Mouse (Mus musculus) limb, embryonic 11.5 days (tissue): Measurements from ENCODE around the gene Osr1. TPM values are rescaled to one million over a fixed set of nuclear protein-coding genes. Genes with fewer than 3 reads are reported as not detected.

Experiments
- ATAC-seq: fragments of 200-750 bp; cut with Nextera tagmentation; 2 replicates; pipeline ENCODE4 v1.8.0; 2017; ENCODE audit warnings: low read depth; ENCODE audit not compliant: insufficient number of reproducible peaks, low FRiP score, low TSS enrichment
- DNase-seq: peaks from one replicate; pipeline ENCODE4 v3.0.0-alpha.2; 2015; ENCODE audit warnings: low spot score
- H3K27ac ChIP-seq: fragments of 300-500 bp; sonication (generic); replicated peaks from 2 replicates; pipeline ENCODE4 v1.5.1; 2014; ENCODE audit warnings: low read depth, mild to moderate bottlenecking, low read length
- H3K27me3 ChIP-seq: fragments of 300-500 bp; sonication (generic); 2 replicates; pipeline ENCODE4 v1.6.1; 2014; ENCODE audit warnings: mild to moderate bottlenecking, low read length, mixed read lengths; ENCODE audit not compliant: control insufficient read depth, insufficient read depth
- H3K36me3 ChIP-seq: fragments of 300-500 bp; sonication (generic); 2 replicates; pipeline ENCODE4 v1.6.1; 2014; ENCODE audit warnings: mild to moderate bottlenecking, low read length, moderate library complexity, mixed read lengths; ENCODE audit not compliant: control insufficient read depth, insufficient read depth
- H3K4me1 ChIP-seq: fragments of 300-500 bp; sonication (generic); 2 replicates; pipeline ENCODE4 v1.6.1; 2014; ENCODE audit warnings: low read length, mixed read lengths; ENCODE audit not compliant: control insufficient read depth, insufficient read depth
- H3K4me2 ChIP-seq: fragments of 300-500 bp; sonication (generic); 2 replicates; pipeline ENCODE4 v1.6.1; 2014; ENCODE audit warnings: low read depth, mild to moderate bottlenecking, moderate library complexity; ENCODE audit not compliant: severe bottlenecking
- H3K4me3 ChIP-seq: fragments of 300-500 bp; sonication (generic); 2 replicates; pipeline ENCODE4 v1.5.1; 2014; ENCODE audit warnings: low read depth, low read length
- H3K9ac ChIP-seq: fragments of 300-500 bp; sonication (generic); 2 replicates; pipeline ENCODE4 v1.6.1; 2014; ENCODE audit warnings: mild to moderate bottlenecking, low read length
- H3K9me3 ChIP-seq: fragments of 300-500 bp; sonication (generic); 2 replicates; pipeline ENCODE4 v1.6.1; 2016; ENCODE audit warnings: low read length; ENCODE audit not compliant: control insufficient read depth
- WGBS: fragments of 180-500 bp; shearing (Covaris S2); extraction: QIAGEN DNeasy Blood & Tissue Kit; methylation state at CpG from one replicate; pipeline ENCODE4 v1.1.7; 2014; 5-methylcytosine and 5-hydroxymethylcytosine counted together
- polyA plus RNA-seq: library from polyadenylated mRNA; unstranded; fragments of >200 nt; fragmentation: Nextera tagmentation; extraction: Ambion mirVana; gene quantifications from 2 replicates; pipeline ENCODE4 v1.2.1, GENCODE M21; 2014

Osr1 gene
- 62.8 and 81.9 TPM in 2 replicates for polyA plus RNA-seq

DNA sequence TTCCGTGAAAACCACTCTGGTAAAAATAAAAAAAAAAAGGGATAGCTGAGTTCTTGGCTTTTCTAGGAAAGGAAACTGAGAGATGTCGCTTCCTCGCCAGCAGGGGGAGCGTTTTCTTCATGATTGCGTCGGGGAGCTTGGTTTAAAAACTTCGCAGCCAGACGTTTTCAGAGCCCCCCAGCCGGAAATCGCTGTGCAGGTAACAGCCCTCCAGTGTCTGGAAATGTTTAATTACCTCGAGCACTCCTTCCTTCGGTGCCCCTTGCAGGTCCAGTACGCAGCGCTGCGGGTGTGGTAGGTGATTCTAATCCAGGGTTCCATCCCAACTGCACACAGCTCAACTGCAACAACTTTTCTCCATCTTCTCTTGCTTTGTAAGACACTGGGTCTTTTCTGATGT lies at the start of gene Osr1:
Gene Osr1, plus strand, starts transcription at position 146 of the 400 bp plus-strand sequence.
- ATAC-seq: no peak
- Histone ChIP-seq H3K4me2 (peak within 1 kb of the TSS; percentile 56), H3K27me3 (peaks cover 17% of the 10 kb centered on the region), H3K9ac (peak within 1 kb of the TSS; percentile 27; the same call in 1 of the 2 replicates), H3K4me3 (peak within 1 kb of the TSS; percentile 25), H3K4me1 (peaks cover 2% of the 10 kb centered on the region; the same call in 1 of the 2 replicates), H3K36me3 (no peaks in the 10 kb centered on the region), H3K9me3 (no peaks in the 10 kb centered on the region), H3K27ac (no peak within 1 kb of the TSS)
- peak; percentile 89 for DNase-seq
- WGBS: under 1% methylated on average over 15 of the region's 15 CpGs

DNA sequence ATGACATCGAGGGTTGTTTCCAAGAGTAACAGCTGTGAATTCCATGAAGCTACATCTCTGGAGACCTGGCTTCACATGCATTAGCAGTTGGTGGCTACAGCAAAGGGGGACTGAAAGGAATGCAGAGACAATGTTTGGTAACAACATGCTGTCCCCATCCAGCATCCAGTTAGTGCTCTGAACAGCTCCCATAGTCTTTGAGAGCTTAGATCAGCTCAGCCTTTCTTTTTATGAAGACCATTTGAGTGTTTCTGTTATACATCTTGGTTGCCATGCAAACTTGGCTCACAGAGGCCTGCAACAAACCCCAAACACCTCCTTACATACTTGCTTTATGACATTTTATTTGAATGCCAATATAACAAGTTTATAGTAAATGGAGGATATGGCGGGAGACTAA lies 19.6 kb upstream of the Osr1 start:
- no peaks in the 10 kb centered on the region for H3K36me3 ChIP-seq
- no peaks in the 10 kb centered on the region for H3K27me3 ChIP-seq
- no peak overlapping the region for H3K27ac ChIP-seq
- no peak overlapping the region for H3K9ac ChIP-seq
- H3K4me3 ChIP-seq: no peak overlapping the region
- WGBS: 94% methylated on average over 2 of the region's 2 CpGs
- no peak overlapping the region for H3K4me2 ChIP-seq
- H3K9me3 ChIP-seq: no peaks in the 10 kb centered on the region
- no peaks in the 10 kb centered on the region for H3K4me1 ChIP-seq
- no peak for DNase-seq
- ATAC-seq: no peak

DNA sequence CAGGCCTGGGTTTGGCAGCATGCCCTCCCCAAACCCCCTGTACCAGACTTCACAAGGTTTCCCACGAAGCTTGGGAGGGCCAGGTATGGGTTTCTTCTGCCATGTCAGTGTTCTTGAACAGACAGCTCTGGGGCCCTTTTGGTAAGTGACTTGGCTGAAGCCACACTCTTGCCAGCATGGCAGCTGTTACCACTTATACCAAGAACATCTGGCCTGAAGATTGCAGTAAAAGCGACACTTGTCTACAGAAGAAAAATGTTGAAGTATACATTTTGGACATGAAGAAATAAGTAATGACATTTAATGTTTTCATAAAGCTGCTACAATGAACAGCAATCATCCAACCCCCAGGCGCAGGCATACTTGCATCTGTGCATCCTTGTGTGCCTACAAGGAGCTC lies 5.0 kb upstream of the Osr1 start:
- H3K9me3 ChIP-seq: no peaks in the 10 kb centered on the region
- no peak overlapping the region for H3K9ac ChIP-seq
- H3K27ac ChIP-seq: no peak overlapping the region
- no peak for ATAC-seq
- DNase-seq: no peak
- H3K4me2 ChIP-seq: no peak overlapping the region
- 78% methylated on average over 3 of the region's 3 CpGs for WGBS
- no peaks in the 10 kb centered on the region for H3K4me1 ChIP-seq
- H3K4me3 ChIP-seq: no peak overlapping the region
- H3K36me3 ChIP-seq: no peaks in the 10 kb centered on the region
- no peaks in the 10 kb centered on the region for H3K27me3 ChIP-seq

- Histone ChIP-seq H3K9ac (peak overlapping the region; percentile 27; the same call in 1 of the 2 replicates), H3K36me3 (no peaks in the 10 kb centered on the region), H3K27ac (no peak overlapping the region), H3K4me1 (peaks cover 2% of the 10 kb centered on the region; the same call in 1 of the 2 replicates), H3K4me2 (peak overlapping the region; percentile 56), H3K27me3 (peaks cover 19% of the 10 kb centered on the region), H3K9me3 (no peaks in the 10 kb centered on the region), H3K4me3 (peak overlapping the region; percentile 25)
- DNase-seq: peak; percentile 30
- no peak for ATAC-seq
- under 1% methylated on average over 17 of the region's 17 CpGs for whole genome bisulfite sequencing
Observed at GRCm38 (mm10) chr12:9570496-9570995, 630 bp downstream of the Osr1 start.

DNA sequence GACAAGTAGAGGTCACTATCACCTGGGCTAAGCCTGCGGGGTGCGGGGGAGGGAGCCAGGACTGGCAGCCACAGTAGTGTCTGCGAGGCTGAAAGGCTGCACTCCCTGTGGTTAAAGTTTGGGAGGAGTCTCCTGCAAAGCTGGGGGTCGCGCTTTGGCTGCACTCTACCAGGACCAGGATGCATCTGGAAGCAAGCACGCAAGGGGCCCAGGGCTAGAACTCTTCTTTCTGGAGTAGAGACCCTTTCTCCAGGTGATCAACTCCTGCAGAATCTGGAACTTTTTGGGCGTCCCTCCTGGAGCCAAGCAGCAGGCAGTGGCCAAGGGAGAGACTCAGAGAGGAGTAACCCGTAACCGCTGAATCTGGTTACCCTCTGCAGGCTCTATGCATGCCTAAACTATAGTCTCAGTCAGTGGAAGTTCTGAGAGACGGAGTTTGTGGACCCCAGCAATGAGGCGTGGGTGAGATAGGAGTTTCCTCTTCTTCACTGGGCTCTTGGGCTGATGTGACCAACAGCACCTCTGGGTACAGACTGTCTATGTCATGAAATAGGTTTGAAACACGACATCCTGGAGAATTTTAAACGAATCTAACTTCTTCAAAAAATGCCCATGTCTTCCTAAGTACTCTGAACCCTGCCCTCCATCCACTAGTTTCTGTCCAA lies 1.5 kb downstream of the Osr1 start:
- no peaks in the 10 kb centered on the region for H3K9me3 ChIP-seq
- no peaks in the 10 kb centered on the region for H3K36me3 ChIP-seq
- DNase-seq (peak; percentile 41), ATAC-seq (no peak)
- H3K4me3 ChIP-seq: no peak overlapping the region
- no peak overlapping the region for H3K9ac ChIP-seq
- H3K4me1 ChIP-seq: peaks cover 2% of the 10 kb centered on the region; the same call in 1 of the 2 replicates
- peak overlapping the region; percentile 56; the same call in 1 of the 2 replicates for H3K4me2 ChIP-seq
- 7% methylated on average over 13 of the region's 13 CpGs for WGBS
- H3K27me3 ChIP-seq: peaks cover 19% of the 10 kb centered on the region
- H3K27ac ChIP-seq: no peak overlapping the region

DNA sequence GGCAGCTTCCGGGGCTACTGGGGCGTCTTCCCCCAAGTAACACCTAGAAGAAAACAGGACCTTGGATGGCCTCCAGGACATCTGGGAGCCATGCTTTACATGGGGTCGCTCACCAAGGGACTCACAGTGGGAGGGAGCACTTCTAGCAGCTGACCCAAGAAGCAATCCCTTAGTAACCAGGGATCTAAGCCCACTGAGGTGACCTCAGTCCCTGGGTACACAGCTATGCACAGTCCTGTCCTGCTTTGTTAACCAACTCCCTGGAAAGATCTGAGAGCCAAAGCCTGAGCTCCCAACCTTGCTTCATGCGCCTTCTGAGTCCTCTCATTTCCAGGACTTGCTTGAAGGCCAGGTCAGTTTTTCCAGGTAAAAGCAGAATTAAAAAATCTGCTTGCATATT lies 2.1 kb downstream of the Osr1 start:
- no peak overlapping the region for H3K9ac ChIP-seq
- H3K9me3 ChIP-seq: no peaks in the 10 kb centered on the region
- no peaks in the 10 kb centered on the region for H3K36me3 ChIP-seq
- no peak overlapping the region for H3K4me3 ChIP-seq
- WGBS: 38% methylated on average over 4 of the region's 4 CpGs
- peaks cover 19% of the 10 kb centered on the region for H3K27me3 ChIP-seq
- peaks cover 2% of the 10 kb centered on the region; the same call in 1 of the 2 replicates for H3K4me1 ChIP-seq
- no peak for DNase-seq
- H3K27ac ChIP-seq: no peak overlapping the region
- no peak overlapping the region for H3K4me2 ChIP-seq
- no peak for ATAC-seq

GRCm38 (mm10) chr12:9573682-9574081 lies 3.8 kb downstream of the Osr1 start:
- H3K9ac ChIP-seq: no peak overlapping the region
- 7% methylated on average over 12 of the region's 12 CpGs for WGBS

GRCm38 (mm10) chr12:9574244-9574871 lies 4.4 kb downstream of the Osr1 start:
- under 1% methylated on average over 38 of the region's 38 CpGs for WGBS
- Histone ChIP-seq H3K36me3 (no peaks in the 10 kb centered on the region), H3K27me3 (peaks cover 41% of the 10 kb centered on the region), H3K4me2 (peak overlapping the region; percentile 78), H3K9me3 (no peaks in the 10 kb centered on the region), H3K4me1 (peaks cover 5% of the 10 kb centered on the region), H3K27ac (peak overlapping the region; percentile 73), H3K9ac (peak overlapping the region; percentile 79), H3K4me3 (peak overlapping the region; percentile 54)
- ATAC-seq (peak; percentile 74), DNase-seq (peak; percentile 72)

More at GRCm38 (mm10) chr12:9573682-9574081, 3.8 kb downstream of the Osr1 start:
- H3K4me2 ChIP-seq: peak overlapping the region; percentile 78
- H3K27me3 ChIP-seq: peaks cover 34% of the 10 kb centered on the region
- H3K4me3 ChIP-seq: peak overlapping the region; percentile 54
- no peak overlapping the region for H3K27ac ChIP-seq
- DNase-seq (peak; percentile 44), ATAC-seq (no peak)
- no peaks in the 10 kb centered on the region for H3K36me3 ChIP-seq
- H3K9me3 ChIP-seq: no peaks in the 10 kb centered on the region
- H3K4me1 ChIP-seq: peaks cover 2% of the 10 kb centered on the region; the same call in 1 of the 2 replicates
